Mouse (Mus musculus): ENCODE results near the gene Dennd1c.

Dennd1c gene

GRCm38 (mm10) chr17:57078336-57078735, at the start of gene Dennd1c:
TSS of gene Dennd1c (minus strand) at chr17:57078514.
- no peak for DNase-seq (ENCODE audit: extremely low spot score, low read depth, low spot score)

- DNase-seq (ENCODE audit: extremely low spot score, low read depth, low spot score): no peak
These were observed 47.7 kb upstream of the Dennd1c start for GRCm38 (mm10) chr17:57125853-57126622.

- no peak for DNase-seq (ENCODE audit: extremely low spot score, low read depth, low spot score)
These were observed 46.5 kb upstream of the Dennd1c start for GRCm38 (mm10) chr17:57124792-57125191.

- no peak for DNase-seq (ENCODE audit: extremely low spot score, low read depth, low spot score)
These were observed 45.1 kb upstream of the Dennd1c start for GRCm38 (mm10) chr17:57123192-57124118.

- no peak for DNase-seq (ENCODE audit: extremely low spot score, low read depth, low spot score)
These were observed 43.5 kb upstream of the Dennd1c start for GRCm38 (mm10) chr17:57121856-57122255.

- DNase-seq (ENCODE audit: extremely low spot score, low read depth, low spot score): no peak
These were observed 40.4 kb upstream of the Dennd1c start for GRCm38 (mm10) chr17:57118524-57119349.

- DNase-seq (ENCODE audit: extremely low spot score, low read depth, low spot score): no peak
These were observed 38.5 kb upstream of the Dennd1c start for GRCm38 (mm10) chr17:57116801-57117200.

- DNase-seq (ENCODE audit: extremely low spot score, low read depth, low spot score): no peak
These were observed 34.6 kb upstream of the Dennd1c start for GRCm38 (mm10) chr17:57112768-57113474.

- DNase-seq (ENCODE audit: extremely low spot score, low read depth, low spot score): no peak
These were observed 31.7 kb upstream of the Dennd1c start for GRCm38 (mm10) chr17:57110005-57110404.

GRCm38 (mm10) chr17:57108666-57109171, 30.4 kb upstream of the Dennd1c start:
- DNase-seq (ENCODE audit: extremely low spot score, low read depth, low spot score): no peak

GRCm38 (mm10) chr17:57108040-57108665, 29.8 kb upstream of the Dennd1c start:
- no peak for DNase-seq (ENCODE audit: extremely low spot score, low read depth, low spot score)

- no peak for DNase-seq (ENCODE audit: extremely low spot score, low read depth, low spot score)
These were observed 28.8 kb upstream of the Dennd1c start for GRCm38 (mm10) chr17:57107064-57107463.

- no peak for DNase-seq (ENCODE audit: extremely low spot score, low read depth, low spot score)
These were observed 27.7 kb upstream of the Dennd1c start for GRCm38 (mm10) chr17:57106035-57106368.

GRCm38 (mm10) chr17:57105181-57106034, 27.1 kb upstream of the Dennd1c start, which contains the start of gene Tnfsf9:
TSS of gene Tnfsf9 (plus strand) at chr17:57105325.
- no peak for DNase-seq (ENCODE audit: extremely low spot score, low read depth, low spot score)

- no peak for DNase-seq (ENCODE audit: extremely low spot score, low read depth, low spot score)
These were observed 26.2 kb upstream of the Dennd1c start for GRCm38 (mm10) chr17:57104496-57104895.

GRCm38 (mm10) chr17:57102276-57102675, 24.0 kb upstream of the Dennd1c start:
- no peak for DNase-seq (ENCODE audit: extremely low spot score, low read depth, low spot score)

GRCm38 (mm10) chr17:57099629-57100325, 21.5 kb upstream of the Dennd1c start:
- DNase-seq (ENCODE audit: extremely low spot score, low read depth, low spot score): no peak

- DNase-seq (ENCODE audit: extremely low spot score, low read depth, low spot score): no peak
These were observed 20.0 kb upstream of the Dennd1c start for GRCm38 (mm10) chr17:57098321-57098720.

All from hindlimb bud, embryonic 11.5 days (tissue).